Mouse (Mus musculus): ENCODE measurements at regions not wholly inside any gene's neighbourhood (a gene's known extent, or its start where the extent isn't known, plus 50 kb on each side); places are given as distances from the start of the nearest gene placed in this dataset.

- DNase-seq (ENCODE audit: low spot score): no peak
- Histone ChIP-seq H3K36me3 (ENCODE audit: control insufficient read depth, insufficient read depth, low read length) (no peaks in the 10 kb centered on the region), H3K4me2 (replicated peaks; ENCODE audit: low read depth, low read length) (no peak overlapping the region), H3K9me3 (ENCODE audit: control insufficient read depth, low read length) (no peaks in the 10 kb centered on the region), H3K27ac (ENCODE audit: low read depth, low read length) (no peak overlapping the region), H3K4me1 (replicated peaks; ENCODE audit: control insufficient read depth, insufficient read depth, low read length) (no peaks in the 10 kb centered on the region), H3K4me3 (ENCODE audit: low read depth, low read length) (no peak overlapping the region), H3K9ac (ENCODE audit: low read depth, low read length) (no peak overlapping the region), H3K27me3 (ENCODE audit: control insufficient read depth, insufficient read depth, low read length) (no peaks in the 10 kb centered on the region)
- WGBS: 87% methylated on average over 5 of the region's 5 CpGs
- ATAC-seq (ENCODE audit: low FRiP score): no peak
Measured at GRCm38 (mm10) chr2:128515701-128516100, 75.3 kb upstream of the Spdye4c start.

GRCm38 (mm10) chr2:128516694-128517093 is 74.3 kb upstream of the Spdye4c start:
- 85% methylated on average over 9 of the region's 9 CpGs for WGBS
- no peak overlapping the region for H3K4me3 ChIP-seq (ENCODE audit: low read depth, low read length)

GRCm38 (mm10) chr2:128518142-128518541 is 72.9 kb upstream of the Spdye4c start:
- 92% methylated on average over 3 of the region's 3 CpGs for WGBS
- Histone ChIP-seq H3K9me3 (ENCODE audit: control insufficient read depth, low read length) (no peaks in the 10 kb centered on the region), H3K4me1 (replicated peaks; ENCODE audit: control insufficient read depth, insufficient read depth, low read length) (no peaks in the 10 kb centered on the region), H3K36me3 (ENCODE audit: control insufficient read depth, insufficient read depth, low read length) (no peaks in the 10 kb centered on the region), H3K27me3 (ENCODE audit: control insufficient read depth, insufficient read depth, low read length) (no peaks in the 10 kb centered on the region), H3K4me3 (ENCODE audit: low read depth, low read length) (no peak overlapping the region), H3K27ac (ENCODE audit: low read depth, low read length) (no peak overlapping the region), H3K4me2 (replicated peaks; ENCODE audit: low read depth, low read length) (no peak overlapping the region), H3K9ac (ENCODE audit: low read depth, low read length) (no peak overlapping the region)
- ATAC-seq (ENCODE audit: low FRiP score) (no peak), DNase-seq (ENCODE audit: low spot score) (no peak)

More at GRCm38 (mm10) chr2:128516694-128517093, 74.3 kb upstream of the Spdye4c start:
- Histone ChIP-seq H3K36me3 (ENCODE audit: control insufficient read depth, insufficient read depth, low read length) (no peaks in the 10 kb centered on the region), H3K4me2 (replicated peaks; ENCODE audit: low read depth, low read length) (no peak overlapping the region), H3K4me1 (replicated peaks; ENCODE audit: control insufficient read depth, insufficient read depth, low read length) (no peaks in the 10 kb centered on the region), H3K9me3 (ENCODE audit: control insufficient read depth, low read length) (no peaks in the 10 kb centered on the region), H3K27ac (ENCODE audit: low read depth, low read length) (no peak overlapping the region), H3K27me3 (ENCODE audit: control insufficient read depth, insufficient read depth, low read length) (no peaks in the 10 kb centered on the region), H3K9ac (ENCODE audit: low read depth, low read length) (no peak overlapping the region)
- DNase-seq (ENCODE audit: low spot score) (no peak), ATAC-seq (ENCODE audit: low FRiP score) (no peak)

GRCm38 (mm10) chr2:128521701-128522443 is 69.1 kb upstream of the Spdye4c start:
- DNase-seq (ENCODE audit: low spot score): no peak
- no peak overlapping the region for H3K4me3 ChIP-seq (ENCODE audit: low read depth, low read length)

GRCm38 (mm10) chr2:128523425-128524108 is 67.4 kb upstream of the Spdye4c start:
- H3K36me3 ChIP-seq (ENCODE audit: control insufficient read depth, insufficient read depth, low read length): no peaks in the 10 kb centered on the region
- no peak overlapping the region for H3K9ac ChIP-seq (ENCODE audit: low read depth, low read length)
- DNase-seq (ENCODE audit: low spot score) (no peak), ATAC-seq (ENCODE audit: low FRiP score) (no peak)
- no peaks in the 10 kb centered on the region for H3K4me1 ChIP-seq (replicated peaks; ENCODE audit: control insufficient read depth, insufficient read depth, low read length)
- no peaks in the 10 kb centered on the region for H3K9me3 ChIP-seq (ENCODE audit: control insufficient read depth, low read length)
- no peak overlapping the region for H3K27ac ChIP-seq (ENCODE audit: low read depth, low read length)
- H3K4me3 ChIP-seq (ENCODE audit: low read depth, low read length): no peak overlapping the region
- no peaks in the 10 kb centered on the region for H3K27me3 ChIP-seq (ENCODE audit: control insufficient read depth, insufficient read depth, low read length)
- no peak overlapping the region for H3K4me2 ChIP-seq (replicated peaks; ENCODE audit: low read depth, low read length)
- WGBS: 75% methylated on average over 4 of the region's 4 CpGs

More at GRCm38 (mm10) chr2:128521701-128522443, 69.1 kb upstream of the Spdye4c start:
- WGBS: 75% methylated on average over 4 of the region's 4 CpGs
- H3K27me3 ChIP-seq (ENCODE audit: control insufficient read depth, insufficient read depth, low read length): no peaks in the 10 kb centered on the region
- H3K9ac ChIP-seq (ENCODE audit: low read depth, low read length): no peak overlapping the region
- no peaks in the 10 kb centered on the region for H3K4me1 ChIP-seq (replicated peaks; ENCODE audit: control insufficient read depth, insufficient read depth, low read length)
- no peak for ATAC-seq (ENCODE audit: low FRiP score)
- no peak overlapping the region for H3K4me2 ChIP-seq (replicated peaks; ENCODE audit: low read depth, low read length)
- H3K9me3 ChIP-seq (ENCODE audit: control insufficient read depth, low read length): no peaks in the 10 kb centered on the region
- H3K27ac ChIP-seq (ENCODE audit: low read depth, low read length): no peak overlapping the region
- H3K36me3 ChIP-seq (ENCODE audit: control insufficient read depth, insufficient read depth, low read length): no peaks in the 10 kb centered on the region

GRCm38 (mm10) chr2:128526100-128526499 is 64.9 kb upstream of the Spdye4c start:
- Histone ChIP-seq H3K4me2 (replicated peaks; ENCODE audit: low read depth, low read length) (no peak overlapping the region), H3K9me3 (ENCODE audit: control insufficient read depth, low read length) (no peaks in the 10 kb centered on the region), H3K27ac (ENCODE audit: low read depth, low read length) (no peak overlapping the region), H3K9ac (ENCODE audit: low read depth, low read length) (no peak overlapping the region), H3K36me3 (ENCODE audit: control insufficient read depth, insufficient read depth, low read length) (no peaks in the 10 kb centered on the region), H3K27me3 (ENCODE audit: control insufficient read depth, insufficient read depth, low read length) (no peaks in the 10 kb centered on the region), H3K4me3 (ENCODE audit: low read depth, low read length) (no peak overlapping the region), H3K4me1 (replicated peaks; ENCODE audit: control insufficient read depth, insufficient read depth, low read length) (no peaks in the 10 kb centered on the region)
- 92% methylated on average over 2 of the region's 2 CpGs for WGBS
- DNase-seq (ENCODE audit: low spot score) (no peak), ATAC-seq (ENCODE audit: low FRiP score) (no peak)

GRCm38 (mm10) chr2:128526883-128527344 is 64.1 kb upstream of the Spdye4c start:
- no peaks in the 10 kb centered on the region for H3K36me3 ChIP-seq (ENCODE audit: control insufficient read depth, insufficient read depth, low read length)
- H3K27me3 ChIP-seq (ENCODE audit: control insufficient read depth, insufficient read depth, low read length): no peaks in the 10 kb centered on the region
- ATAC-seq (ENCODE audit: low FRiP score): no peak
- no peak for DNase-seq (ENCODE audit: low spot score)
- 69% methylated on average over 3 of the region's 3 CpGs for WGBS
- H3K9me3 ChIP-seq (ENCODE audit: control insufficient read depth, low read length): no peaks in the 10 kb centered on the region
- H3K9ac ChIP-seq (ENCODE audit: low read depth, low read length): no peak overlapping the region
- no peaks in the 10 kb centered on the region for H3K4me1 ChIP-seq (replicated peaks; ENCODE audit: control insufficient read depth, insufficient read depth, low read length)
- no peak overlapping the region for H3K4me2 ChIP-seq (replicated peaks; ENCODE audit: low read depth, low read length)
- no peak overlapping the region for H3K27ac ChIP-seq (ENCODE audit: low read depth, low read length)
- H3K4me3 ChIP-seq (ENCODE audit: low read depth, low read length): no peak overlapping the region

GRCm38 (mm10) chr2:128536294-128536693 is 54.7 kb upstream of the Spdye4c start:
- no peaks in the 10 kb centered on the region for H3K36me3 ChIP-seq (ENCODE audit: control insufficient read depth, insufficient read depth, low read length)
- WGBS: 89% methylated on average over 3 of the region's 3 CpGs
- no peaks in the 10 kb centered on the region for H3K4me1 ChIP-seq (replicated peaks; ENCODE audit: control insufficient read depth, insufficient read depth, low read length)
- no peak for DNase-seq (ENCODE audit: low spot score)
- no peak overlapping the region for H3K4me3 ChIP-seq (ENCODE audit: low read depth, low read length)
- no peak overlapping the region for H3K9ac ChIP-seq (ENCODE audit: low read depth, low read length)
- H3K4me2 ChIP-seq (replicated peaks; ENCODE audit: low read depth, low read length): no peak overlapping the region
- no peak for ATAC-seq (ENCODE audit: low FRiP score)
- no peaks in the 10 kb centered on the region for H3K9me3 ChIP-seq (ENCODE audit: control insufficient read depth, low read length)
- H3K27ac ChIP-seq (ENCODE audit: low read depth, low read length): no peak overlapping the region
- H3K27me3 ChIP-seq (ENCODE audit: control insufficient read depth, insufficient read depth, low read length): no peaks in the 10 kb centered on the region

GRCm38 (mm10) chr2:128537425-128537824 is 53.6 kb upstream of the Spdye4c start:
- no peak overlapping the region for H3K4me2 ChIP-seq (replicated peaks; ENCODE audit: low read depth, low read length)
- no peaks in the 10 kb centered on the region for H3K4me1 ChIP-seq (replicated peaks; ENCODE audit: control insufficient read depth, insufficient read depth, low read length)
- H3K27ac ChIP-seq (ENCODE audit: low read depth, low read length): no peak overlapping the region
- no peak overlapping the region for H3K4me3 ChIP-seq (ENCODE audit: low read depth, low read length)
- H3K9me3 ChIP-seq (ENCODE audit: control insufficient read depth, low read length): no peaks in the 10 kb centered on the region
- ATAC-seq (ENCODE audit: low FRiP score) (no peak), DNase-seq (ENCODE audit: low spot score) (no peak)
- H3K36me3 ChIP-seq (ENCODE audit: control insufficient read depth, insufficient read depth, low read length): no peaks in the 10 kb centered on the region
- no peak overlapping the region for H3K9ac ChIP-seq (ENCODE audit: low read depth, low read length)
- H3K27me3 ChIP-seq (ENCODE audit: control insufficient read depth, insufficient read depth, low read length): no peaks in the 10 kb centered on the region
- WGBS: 87% methylated on average over 6 of the region's 6 CpGs

All from hindbrain, embryonic 11.5 days (tissue).